Mouse (Mus musculus) embryonic fibroblast, embryonic 13.5 days (primary cell): ENCODE measurements around the gene Ftcd.

Source experiments
- CTCF ChIP-seq: IDR thresholded peaks from 2 replicates; pipeline ENCODE4 v1.5.1; 2011; ENCODE audit warnings: mild to moderate bottlenecking, control low read depth, low read length, moderate library complexity, borderline replicate concordance; ENCODE audit not compliant: insufficient read depth
- POLR2A ChIP-seq: IDR thresholded peaks from 2 replicates; pipeline ENCODE4 v1.6.1; 2011; ENCODE audit warnings: low read depth, mild to moderate bottlenecking, control low read depth, low read length, moderate library complexity

- TF ChIP-seq POLR2A (no peak; the same call in 1 of the 2 replicates), CTCF (no peak)
These were observed 47.0 kb downstream of the Ftcd start for GRCm38 (mm10) chr10:76622411-76622810.
